Mouse (Mus musculus): ENCODE measurements at regions not wholly inside any gene's neighbourhood (a gene's known extent, or its start where the extent isn't known, plus 50 kb on each side); places are given as distances from the start of the nearest gene placed in this dataset.
A peak's percentile ranks its signal among the peaks of the same experiment; 100 is the strongest.

DNA sequence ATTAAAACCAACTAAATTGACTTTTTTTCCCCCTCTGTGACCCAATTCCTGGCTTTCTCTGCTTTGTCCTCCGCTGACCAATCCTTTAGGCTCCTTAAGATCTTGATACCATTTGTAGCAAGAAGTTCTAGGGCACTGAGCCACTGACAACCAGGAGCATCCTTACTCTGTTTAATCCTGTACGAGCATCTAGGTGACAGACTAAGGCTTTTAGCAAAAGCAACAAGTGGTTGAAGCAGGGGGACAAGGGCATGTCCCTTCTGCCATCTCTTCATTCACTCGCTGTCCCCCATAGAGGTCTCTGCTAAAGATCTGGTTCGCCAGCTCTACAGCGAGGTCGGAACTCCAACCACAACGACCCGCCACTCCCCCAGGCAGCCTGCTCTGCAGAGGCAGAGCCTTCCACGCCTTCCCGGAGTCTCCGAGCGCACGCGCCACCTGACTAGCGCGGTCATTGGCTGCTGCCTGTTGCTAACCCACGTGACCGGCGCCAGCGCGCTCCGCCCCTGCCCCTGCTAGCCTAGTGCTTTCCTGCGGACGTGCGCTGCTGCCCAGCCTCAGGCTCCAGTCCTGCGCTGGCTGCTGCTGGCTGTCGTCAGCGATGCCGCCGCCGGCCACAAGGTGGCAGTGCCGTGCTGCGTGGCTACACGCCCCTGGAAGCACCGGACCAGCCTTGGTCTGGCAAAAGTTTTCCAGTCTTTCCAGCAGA is 79.7 kb downstream of the Cd83 start:
- Histone ChIP-seq H3K27ac (peak overlapping the region; percentile 71), H3K4me2 (ENCODE audit: low read length) (peak overlapping the region; percentile 55), H3K36me3 (ENCODE audit: insufficient read depth, low read length) (no peaks in the 10 kb centered on the region), H3K27me3 (ENCODE audit: insufficient read depth, low read length) (no peaks in the 10 kb centered on the region), H3K9ac (ENCODE audit: low read depth, low read length) (0 out of 2 replicates have a peak overlapping the region, but pooled peaks have one; percentile 36), H3K4me1 (replicated peaks; ENCODE audit: insufficient read depth, low read length) (peaks cover 22% of the 10 kb centered on the region; the same call in 1 of the 2 replicates), H3K9me3 (replicated peaks; ENCODE audit: low read length) (no peaks in the 10 kb centered on the region), H3K4me3 (replicated peaks; ENCODE audit: low read depth, low read length) (peak overlapping the region; percentile 9; the same call in 1 of the 2 replicates)
- WGBS, result 2% methylated on average over 35 of the region's 35 CpGs
- DNase-seq (ENCODE audit: low spot score) (peak; percentile 99), ATAC-seq (replicated peaks; ENCODE audit: low FRiP score, low read depth) (peak; percentile 98)
- peak; percentile 100 for TF ChIP-seq CTCF (IDR thresholded peaks at IDR 0.05; ENCODE audit: low read depth)

DNA sequence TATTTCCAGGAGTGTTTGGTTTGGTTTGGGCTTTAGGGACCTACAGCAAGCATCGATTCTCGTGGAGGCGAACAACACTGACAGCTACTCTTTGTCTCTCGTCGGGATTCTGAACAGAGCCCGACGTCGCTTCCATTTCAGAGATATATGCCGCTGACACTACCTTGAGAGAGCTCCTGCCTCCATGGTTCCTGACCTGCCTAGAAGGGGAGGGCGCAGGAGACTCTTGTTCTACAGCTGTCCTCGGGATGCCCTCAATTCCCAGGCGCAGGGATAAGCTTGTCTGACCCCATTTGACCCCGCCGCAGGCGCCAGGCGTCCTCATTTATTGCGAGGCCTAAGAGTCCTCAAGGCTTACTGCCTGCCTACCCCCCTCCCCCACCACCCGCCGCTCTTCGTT is 80.5 kb downstream of the Cd83 start:
- Histone ChIP-seq H3K9ac (ENCODE audit: low read depth, low read length) (peak overlapping the region; percentile 36; the same call in 1 of the 2 replicates), H3K4me1 (replicated peaks; ENCODE audit: insufficient read depth, low read length) (peaks cover 22% of the 10 kb centered on the region; the same call in 1 of the 2 replicates), H3K4me3 (replicated peaks; ENCODE audit: low read depth, low read length) (peak overlapping the region; percentile 9; the same call in 1 of the 2 replicates), H3K27ac (peak overlapping the region; percentile 47; the same call in 1 of the 2 replicates), H3K27me3 (ENCODE audit: insufficient read depth, low read length) (no peaks in the 10 kb centered on the region), H3K4me2 (ENCODE audit: low read length) (peak overlapping the region; percentile 55), H3K36me3 (ENCODE audit: insufficient read depth, low read length) (no peaks in the 10 kb centered on the region), H3K9me3 (replicated peaks; ENCODE audit: low read length) (no peaks in the 10 kb centered on the region)
- TF ChIP-seq CTCF (IDR thresholded peaks at IDR 0.05; ENCODE audit: low read depth), result no peak
- no peak for ATAC-seq (replicated peaks; ENCODE audit: low FRiP score, low read depth)
- DNase-seq (ENCODE audit: low spot score), result no peak
- 6% methylated on average over 20 of the region's 20 CpGs for WGBS

GRCm38 (mm10) chr13:43875895-43876294 is 91.3 kb downstream of the Cd83 start:
- H3K4me3 ChIP-seq (replicated peaks; ENCODE audit: low read depth, low read length), result no peak overlapping the region
- H3K27me3 ChIP-seq (ENCODE audit: insufficient read depth, low read length), result no peaks in the 10 kb centered on the region
- H3K4me1 ChIP-seq (replicated peaks; ENCODE audit: insufficient read depth, low read length), result 0 out of 2 replicates have a peak, but pooled peaks cover 4% of the 10 kb centered on the region
- no peak overlapping the region for H3K27ac ChIP-seq
- ATAC-seq (replicated peaks; ENCODE audit: low FRiP score, low read depth) (no peak), DNase-seq (ENCODE audit: low spot score) (no peak)
- WGBS, result 91% methylated on average over 9 of the region's 9 CpGs
- H3K9me3 ChIP-seq (replicated peaks; ENCODE audit: low read length), result no peaks in the 10 kb centered on the region
- no peak overlapping the region for H3K9ac ChIP-seq (ENCODE audit: low read depth, low read length)
- TF ChIP-seq CTCF (IDR thresholded peaks at IDR 0.05; ENCODE audit: low read depth), result peak; percentile 41; the same call in 1 of the 2 replicates
- no peaks in the 10 kb centered on the region for H3K36me3 ChIP-seq (ENCODE audit: insufficient read depth, low read length)
- H3K4me2 ChIP-seq (ENCODE audit: low read length), result no peak overlapping the region

DNA sequence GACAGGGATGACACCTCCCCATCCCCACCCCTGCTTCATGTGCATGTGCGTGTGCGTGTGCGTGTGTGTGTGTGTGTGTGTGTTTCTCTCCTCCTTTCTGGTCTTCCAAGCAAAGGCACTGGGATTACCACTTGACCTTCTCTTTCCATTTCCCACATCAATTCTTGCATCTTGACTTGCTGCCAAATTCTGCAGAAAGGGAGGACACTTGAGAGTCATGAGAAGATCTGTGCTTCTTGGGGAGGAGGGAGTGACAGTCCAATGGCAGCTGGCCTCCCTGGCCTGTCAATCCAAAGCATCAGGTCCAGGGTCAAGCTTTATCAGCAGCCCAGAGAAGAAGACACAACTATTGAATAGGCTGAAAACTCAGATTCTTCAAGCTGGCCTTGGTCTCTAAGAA is 102.7 kb downstream of the Cd83 start:
- Histone ChIP-seq H3K9me3 (replicated peaks; ENCODE audit: low read length) (no peaks in the 10 kb centered on the region), H3K27ac (no peak overlapping the region), H3K27me3 (ENCODE audit: insufficient read depth, low read length) (no peaks in the 10 kb centered on the region), H3K36me3 (ENCODE audit: insufficient read depth, low read length) (no peaks in the 10 kb centered on the region), H3K4me1 (replicated peaks; ENCODE audit: insufficient read depth, low read length) (no peaks in the 10 kb centered on the region), H3K4me3 (replicated peaks; ENCODE audit: low read depth, low read length) (no peak overlapping the region), H3K9ac (ENCODE audit: low read depth, low read length) (no peak overlapping the region), H3K4me2 (ENCODE audit: low read length) (no peak overlapping the region)
- DNase-seq (ENCODE audit: low spot score) (no peak), ATAC-seq (replicated peaks; ENCODE audit: low FRiP score, low read depth) (no peak)
- TF ChIP-seq CTCF (IDR thresholded peaks at IDR 0.05; ENCODE audit: low read depth), result no peak
- 89% methylated on average over 3 of the region's 3 CpGs for WGBS

GRCm38 (mm10) chr13:43891928-43892327 is 107.4 kb downstream of the Cd83 start:
- H3K27ac ChIP-seq, result no peak overlapping the region
- no peak overlapping the region for H3K4me2 ChIP-seq (ENCODE audit: low read length)
- no peak for TF ChIP-seq CTCF (IDR thresholded peaks at IDR 0.05; ENCODE audit: low read depth)
- WGBS, result 66% methylated on average over 3 of the region's 3 CpGs
- no peaks in the 10 kb centered on the region for H3K27me3 ChIP-seq (ENCODE audit: insufficient read depth, low read length)
- no peak overlapping the region for H3K4me3 ChIP-seq (replicated peaks; ENCODE audit: low read depth, low read length)
- H3K9me3 ChIP-seq (replicated peaks; ENCODE audit: low read length), result no peaks in the 10 kb centered on the region
- DNase-seq (ENCODE audit: low spot score), result no peak
- no peak for ATAC-seq (replicated peaks; ENCODE audit: low FRiP score, low read depth)
- no peaks in the 10 kb centered on the region for H3K4me1 ChIP-seq (replicated peaks; ENCODE audit: insufficient read depth, low read length)
- H3K36me3 ChIP-seq (ENCODE audit: insufficient read depth, low read length), result no peaks in the 10 kb centered on the region
- H3K9ac ChIP-seq (ENCODE audit: low read depth, low read length), result no peak overlapping the region

- no peak for TF ChIP-seq CTCF (IDR thresholded peaks at IDR 0.05; ENCODE audit: low read depth)
- 80% methylated on average over 11 of the region's 11 CpGs for WGBS
- ATAC-seq (replicated peaks; ENCODE audit: low FRiP score, low read depth), result no peak
These were observed 111.4 kb downstream of the Cd83 start for GRCm38 (mm10) chr13:43895990-43896389.

More at GRCm38 (mm10) chr13:43895990-43896389, 111.4 kb downstream of the Cd83 start:
- H3K36me3 ChIP-seq (ENCODE audit: insufficient read depth, low read length), result no peaks in the 10 kb centered on the region
- H3K9ac ChIP-seq (ENCODE audit: low read depth, low read length), result no peak overlapping the region
- H3K4me2 ChIP-seq (ENCODE audit: low read length), result no peak overlapping the region
- no peaks in the 10 kb centered on the region for H3K27me3 ChIP-seq (ENCODE audit: insufficient read depth, low read length)
- H3K4me1 ChIP-seq (replicated peaks; ENCODE audit: insufficient read depth, low read length), result no peaks in the 10 kb centered on the region
- no peak for DNase-seq (ENCODE audit: low spot score)
- no peak overlapping the region for H3K27ac ChIP-seq
- H3K9me3 ChIP-seq (replicated peaks; ENCODE audit: low read length), result no peaks in the 10 kb centered on the region
- H3K4me3 ChIP-seq (replicated peaks; ENCODE audit: low read depth, low read length), result no peak overlapping the region

Measured in kidney, postnatal 0 days (tissue).